Mouse (Mus musculus) CH12.LX (cell line): ENCODE results near the gene Pola2. TPM values are rescaled to one million over a fixed set of nuclear protein-coding genes. Genes with fewer than 3 reads are reported as not detected.

Experiments used
- DNase-seq: peaks from one replicate; pipeline ENCODE4 v3.0.0-alpha.2; 2013; ENCODE audit errors: extremely low read depth
- H3K27ac ChIP-seq: 2 replicates; pipeline ENCODE4 v1.5.1; 2012; ENCODE audit warnings: low read depth, mild to moderate bottlenecking, control low read depth, moderate library complexity; ENCODE audit not compliant: insufficient read depth
- H3K27me3 ChIP-seq: replicated peaks from 2 replicates; pipeline ENCODE3; 2012; ENCODE audit warnings: inconsistent platforms
- H3K36me3 ChIP-seq, 2 experiments: replicated peaks in 1 of 2; 2 replicates each; pipeline versions ENCODE3 to v1.6.1; 2012; ENCODE audit warnings: inconsistent platforms in 1 of 2, low read length in 1 of 2, mild to moderate bottlenecking in 1 of 2, mixed read lengths in 1 of 2, moderate library complexity in 1 of 2; ENCODE audit not compliant: control insufficient read depth in 1 of 2, insufficient read depth in 1 of 2
- H3K4me1 ChIP-seq, 2 experiments: 2 replicates each; pipeline ENCODE4 v1.6.1; 2012; ENCODE audit warnings: inconsistent platforms in 1 of 2, moderate library complexity in 1 of 2; ENCODE audit not compliant: insufficient read depth in 2 of 2, control insufficient read depth in 1 of 2
- H3K4me2 ChIP-seq: 2 replicates; pipeline ENCODE4 v1.6.1; 2012; ENCODE audit warnings: low read depth, mild to moderate bottlenecking, control low read depth; ENCODE audit not compliant: poor library complexity, insufficient read depth, severe bottlenecking
- H3K4me3 ChIP-seq, 3 experiments: fragments of 150-350 bp in 1 of 3; sonication (generic) in 1 of 3; replicated peaks in 1 of 3; 2 replicates each; pipeline versions ENCODE3 to v1.5.1; 2011 to 2012; ENCODE audit warnings: low read depth in 2 of 3, low read length in 2 of 3, mild to moderate bottlenecking in 2 of 3, moderate library complexity in 2 of 3, control low read depth in 1 of 3, improper control_type of control experiment in 1 of 3, inconsistent platforms in 1 of 3, mixed read lengths in 1 of 3; ENCODE audit not compliant: poor library complexity in 1 of 3
- H3K79me2 ChIP-seq: replicated peaks from 2 replicates; pipeline ENCODE4 v1.6.1; 2012; ENCODE audit warnings: mild to moderate bottlenecking, moderate library complexity; ENCODE audit not compliant: control insufficient read depth, poor library complexity, insufficient read depth, severe bottlenecking; ENCODE audit errors: extremely low read depth
- H3K9ac ChIP-seq: 2 replicates; pipeline ENCODE4 v1.6.1; 2012; ENCODE audit warnings: low read depth, mild to moderate bottlenecking, control low read depth, moderate library complexity; ENCODE audit not compliant: insufficient read depth
- H3K9me3 ChIP-seq: replicated peaks from 2 replicates; pipeline ENCODE3; 2012; ENCODE audit warnings: low read length, inconsistent platforms, mixed read lengths
- BHLHE40 ChIP-seq: IDR thresholded peaks from 2 replicates; pipeline ENCODE4 v1.6.1; 2011; ENCODE audit warnings: mild to moderate bottlenecking, low read depth, low read length, improper control_type of control experiment
- CHD1 ChIP-seq: IDR thresholded peaks from 2 replicates; pipeline ENCODE4 v1.6.1; 2012; ENCODE audit warnings: low read depth, low read length, improper control_type of control experiment, inconsistent platforms
- CHD2 ChIP-seq: IDR thresholded peaks from 2 replicates; pipeline ENCODE4 v1.6.1; 2011; ENCODE audit warnings: low read length, improper control_type of control experiment
- CTCF ChIP-seq, 2 experiments: IDR thresholded peaks in 1 of 2; conservative IDR thresholded peaks in 1 of 2; 2 replicates each; pipeline ENCODE4 v1.5.1; 2011 to 2012; ENCODE audit warnings: low read depth in 2 of 2, low read length in 2 of 2, improper control_type of control experiment in 1 of 2, inconsistent platforms in 1 of 2, mild to moderate bottlenecking in 1 of 2, moderate library complexity in 1 of 2
- E2F4 ChIP-seq: IDR thresholded peaks from 2 replicates; pipeline ENCODE4 v1.6.1; 2011; ENCODE audit warnings: low read depth, low read length, improper control_type of control experiment; ENCODE audit not compliant: insufficient replicate concordance
- ELF1 ChIP-seq: IDR thresholded peaks from 2 replicates; pipeline ENCODE4 v1.6.1; 2014; ENCODE audit warnings: low read depth, mild to moderate bottlenecking, inconsistent platforms, low read length, improper control_type of control experiment
- EP300 ChIP-seq: IDR thresholded peaks from 2 replicates; pipeline ENCODE4 v1.6.1; 2011; ENCODE audit warnings: low read length, improper control_type of control experiment
- ETS1 ChIP-seq: conservative IDR thresholded peaks from 2 replicates; pipeline ENCODE4 v1.6.1; 2012; ENCODE audit warnings: low read depth, mild to moderate bottlenecking, inconsistent platforms, low read length, improper control_type of control experiment, moderate library complexity
- GABPA ChIP-seq: IDR thresholded peaks from 2 replicates; pipeline ENCODE4 v1.6.1; 2012; ENCODE audit warnings: low read depth, low read length, improper control_type of control experiment, inconsistent platforms; ENCODE audit not compliant: insufficient replicate concordance
- HCFC1 ChIP-seq: IDR thresholded peaks from 2 replicates; pipeline ENCODE4 v1.6.1; 2012; ENCODE audit warnings: low read depth, mild to moderate bottlenecking, inconsistent platforms, low read length, improper control_type of control experiment
- IRF4 ChIP-seq: IDR thresholded peaks from 2 replicates; pipeline ENCODE4 v1.6.1; 2014; ENCODE audit warnings: low read depth, mild to moderate bottlenecking, inconsistent platforms, low read length, improper control_type of control experiment
- JUN ChIP-seq: IDR thresholded peaks from 2 replicates; pipeline ENCODE4 v1.6.1; 2011; ENCODE audit warnings: low read depth, mild to moderate bottlenecking, low read length, improper control_type of control experiment, moderate library complexity; ENCODE audit not compliant: insufficient read depth
- JUND ChIP-seq: conservative IDR thresholded peaks from 2 replicates; pipeline ENCODE4 v1.6.1; 2011; ENCODE audit warnings: low read depth, low read length, improper control_type of control experiment
- KAT2A ChIP-seq: IDR thresholded peaks from 2 replicates; pipeline ENCODE4 v1.6.1; 2012; ENCODE audit warnings: low read length, improper control_type of control experiment, inconsistent platforms; ENCODE audit not compliant: insufficient replicate concordance
- MAFK ChIP-seq: IDR thresholded peaks from 2 replicates; pipeline ENCODE4 v1.6.1; 2011; ENCODE audit warnings: low read length, improper control_type of control experiment; ENCODE audit not compliant: insufficient replicate concordance
- MAX ChIP-seq: IDR thresholded peaks from 2 replicates; pipeline ENCODE4 v1.6.1; 2011; ENCODE audit warnings: low read length, improper control_type of control experiment
- MAZ ChIP-seq: IDR thresholded peaks from 2 replicates; pipeline ENCODE4 v1.6.1; 2012; ENCODE audit warnings: low read depth, mild to moderate bottlenecking, inconsistent platforms, low read length, improper control_type of control experiment, moderate library complexity
- MEF2A ChIP-seq: IDR thresholded peaks from 2 replicates; pipeline ENCODE4 v1.6.1; 2014; ENCODE audit warnings: low read depth, mild to moderate bottlenecking, inconsistent platforms, low read length, improper control_type of control experiment, borderline replicate concordance
- MXI1 ChIP-seq: IDR thresholded peaks from 2 replicates; pipeline ENCODE4 v1.6.1; 2011; ENCODE audit warnings: mild to moderate bottlenecking, low read depth, low read length, improper control_type of control experiment
- MYC ChIP-seq: IDR thresholded peaks from 2 replicates; pipeline ENCODE4 v1.6.1; 2011; ENCODE audit warnings: low read depth, mild to moderate bottlenecking, improper control_type of control experiment, low read length
- NELFE ChIP-seq: IDR thresholded peaks from 2 replicates; pipeline ENCODE4 v1.6.1; 2011; ENCODE audit warnings: low read depth, low read length, improper control_type of control experiment
- NRF1 ChIP-seq: IDR thresholded peaks from 2 replicates; pipeline ENCODE4 v1.6.1; 2014; ENCODE audit warnings: low read depth, mild to moderate bottlenecking, inconsistent platforms, low read length, improper control_type of control experiment, moderate library complexity
- PAX5 ChIP-seq: IDR thresholded peaks from 2 replicates; pipeline ENCODE4 v1.6.1; 2012; ENCODE audit warnings: low read length, inconsistent platforms, mixed read lengths
- POLR2A ChIP-seq: IDR thresholded peaks from 2 replicates; pipeline ENCODE4 v1.6.1; 2011; ENCODE audit warnings: low read depth, mild to moderate bottlenecking, improper control_type of control experiment, low read length
- POLR2AphosphoS2 ChIP-seq: IDR thresholded peaks from 2 replicates; pipeline ENCODE4 v1.6.1; 2011; ENCODE audit warnings: low read depth, low read length, improper control_type of control experiment
- RAD21 ChIP-seq: IDR thresholded peaks from 2 replicates; pipeline ENCODE4 v1.6.1; 2011; ENCODE audit warnings: low read depth, mild to moderate bottlenecking, low read length, improper control_type of control experiment, moderate library complexity
- RCOR1 ChIP-seq: conservative IDR thresholded peaks from 2 replicates; pipeline ENCODE4 v1.6.1; 2012; ENCODE audit warnings: low read depth, mild to moderate bottlenecking, inconsistent platforms, low read length, improper control_type of control experiment
- SIN3A ChIP-seq: IDR thresholded peaks from 2 replicates; pipeline ENCODE4 v1.6.1; 2012; ENCODE audit warnings: low read length, improper control_type of control experiment, inconsistent platforms
- SMC3 ChIP-seq: IDR thresholded peaks from 2 replicates; pipeline ENCODE4 v1.6.1; 2011; ENCODE audit warnings: low read depth, low read length, improper control_type of control experiment
- TBP ChIP-seq: conservative IDR thresholded peaks from 2 replicates; pipeline ENCODE4 v1.6.1; 2011; ENCODE audit warnings: low read depth, low read length, improper control_type of control experiment
- TCF12 ChIP-seq: IDR thresholded peaks from 2 replicates; pipeline ENCODE4 v1.6.1; 2014; ENCODE audit warnings: low read depth, mild to moderate bottlenecking, inconsistent platforms, low read length, improper control_type of control experiment
- UBTF ChIP-seq: IDR thresholded peaks from 2 replicates; pipeline ENCODE4 v1.6.1; 2012; ENCODE audit warnings: low read depth, mild to moderate bottlenecking, inconsistent platforms, low read length, improper control_type of control experiment, moderate library complexity
- USF1 ChIP-seq: IDR thresholded peaks from 2 replicates; pipeline ENCODE4 v1.6.1; 2014; ENCODE audit warnings: low read depth, mild to moderate bottlenecking, inconsistent platforms, low read length, improper control_type of control experiment
- USF2 ChIP-seq: conservative IDR thresholded peaks from 2 replicates; pipeline ENCODE4 v1.6.1; 2011; ENCODE audit warnings: low read depth, low read length, improper control_type of control experiment
- ZC3H11A ChIP-seq: IDR thresholded peaks from 2 replicates; pipeline ENCODE4 v1.6.1; 2012; ENCODE audit warnings: low read depth, mild to moderate bottlenecking, inconsistent platforms, low read length, improper control_type of control experiment
- ZKSCAN1 ChIP-seq: IDR thresholded peaks from 2 replicates; pipeline ENCODE4 v1.6.1; 2012; ENCODE audit warnings: low read depth, inconsistent platforms, low read length, improper control_type of control experiment, borderline replicate concordance
- ZMIZ1 ChIP-seq: IDR thresholded peaks from 2 replicates; pipeline ENCODE4 v1.6.1; 2012; ENCODE audit warnings: low read depth, mild to moderate bottlenecking, inconsistent platforms, low read length, improper control_type of control experiment
- ZNF384 ChIP-seq: IDR thresholded peaks from 2 replicates; pipeline ENCODE4 v1.6.1; 2012; ENCODE audit warnings: low read depth, low read length, improper control_type of control experiment, inconsistent platforms
- dilution Hi-C: fragments of 300-500 bp; cut with MboI; formaldehyde crosslinking; loops from 2 replicates; pipeline ENCODE4 v1.14.3; 2020; ENCODE audit warnings: low sequenced_read_pairs; ENCODE audit not compliant: extremely low pct_unique_long_range_greater_than_20kb, extremely low pct_ligation_motif_present
- in situ Hi-C: fragments of 300-500 bp; cut with MboI; formaldehyde crosslinking; loops from 3 replicates; pipeline ENCODE4 v1.14.3; 2019; ENCODE audit warnings: low sequenced_read_pairs, low pct_ligation_motif_present, low pct_unique_long_range_greater_than_20kb, mixed read lengths
- polyA plus RNA-seq: library from polyadenylated mRNA; unstranded; fragments of >175 nt; gene quantifications from 2 replicates; pipeline ENCODE4 v1.2.1, GENCODE M21; 2012; ENCODE audit warnings: low read depth; ENCODE audit not compliant: insufficient read length
- total RNA-seq, 2 experiments: library from RNA; depleted of rRNA; stranded (reverse); fragments of 300-350 nt in 1 of 2; fragments of >200 nt in 1 of 2; gene quantifications; 2 replicates each; pipeline ENCODE4 v1.2.3; 2012 to 2014

Pola2 gene
- total RNA-seq (2012; rRNA removed) (60.3 and 80.5 TPM in 2 replicates), total RNA-seq (2014; rRNA removed) (66.1 and 71.7 TPM in 2 replicates), polyA plus RNA-seq (91.4 and 91.7 TPM in 2 replicates)

GRCm38 (mm10) chr19:5963883-5964562 is at the start of gene Pola2:
Gene Pola2, minus strand, starts transcription at chr19:5964202.
- H3K27me3 ChIP-seq: no peaks in the 10 kb centered on the region
- H3K9ac ChIP-seq: peak within 1 kb of the TSS; percentile 92
- DNase-seq: peak; percentile 89
- H3K4me2 ChIP-seq: peak within 1 kb of the TSS; percentile 93
- peaks cover 35% of the 10 kb centered on the region for H3K79me2 ChIP-seq
- peaks cover 14 to 21% of the 10 kb centered on the region in 2 experiments for H3K36me3 ChIP-seq
- dilution Hi-C loops (no loop called here), in situ Hi-C loops (loop anchor here (5.0 to 10.0 kb wide), 4 partner anchors 42 to 161 kb away; partner anchors contain the start of genes Capn1, Cdc42ep2, Snx15 and Tm7sf2)
- peak within 1 kb of the TSS; percentile 67 to 79 (median 77) for H3K4me3 ChIP-seq
- H3K9me3 ChIP-seq: no peaks in the 10 kb centered on the region
- TF ChIP-seq TCF12 (peak; percentile 83), IRF4 (peak; percentile 43; the same call in 1 of the 2 replicates), SMC3 (no peak; the same call in 1 of the 2 replicates), UBTF (0 out of 2 replicates have a peak, but pooled peaks have one; percentile 55), HCFC1 (peak; percentile 71), USF1 (peak; percentile 32; the same call in 1 of the 2 replicates), GABPA (no peak), E2F4 (peak; percentile 98), POLR2AphosphoS2 (peak; percentile 84), MYC (peak; percentile 92; the same call in 1 of the 2 replicates), KAT2A (peak; percentile 66; the same call in 1 of the 2 replicates), POLR2A (peak; percentile 96), ZKSCAN1 (no peak), CHD1 (no peak), ELF1 (peak; percentile 71), NELFE (peak; percentile 98), ZC3H11A (no peak), NRF1 (peak; percentile 100), RCOR1 (no peak), PAX5 (no peak), ZNF384 (peak; percentile 67), MEF2A (peak; percentile 41; the same call in 1 of the 2 replicates), MAZ (peak; percentile 55; the same call in 1 of the 2 replicates), JUN (no peak), MAFK (no peak), BHLHE40 (peak; percentile 86), TBP (peak; percentile 55; the same call in 1 of the 2 replicates), CTCF (conservative IDR thresholded peaks at IDR 0.05 in 1 of 2, IDR thresholded peaks at IDR 0.05 in 1 of 2; ENCODE audit: low read depth in 2 of 2, low read length in 2 of 2) (peak in 1 of 2 experiments; percentile 43; a peak in 2 of 4 replicates), ZMIZ1 (peak; percentile 80; the same call in 1 of the 2 replicates), USF2 (no peak), RAD21 (no peak; the same call in 1 of the 2 replicates), JUND (no peak), SIN3A (peak; percentile 94), EP300 (no peak), CHD2 (no peak), MXI1 (peak; percentile 95), MAX (peak; percentile 84), ETS1 (0 out of 2 replicates have a peak, but pooled peaks have one; percentile 8)
- H3K4me1 ChIP-seq: peaks cover 3 to 36% of the 10 kb centered on the region in 2 experiments; a peak in 3 of 4 replicates
- peak within 1 kb of the TSS; percentile 74 for H3K27ac ChIP-seq
